Mouse (Mus musculus): Measurements from ENCODE around the gene Kcnq5.
A peak's percentile ranks its signal among the peaks of the same experiment; 100 is the strongest.
"Not testable (repeated sequence)": the region's sequence is repeated elsewhere in the genome, so short reads cannot be mapped to it uniquely, and the experiment has no call there.

Gene Kcnq5

DNA sequence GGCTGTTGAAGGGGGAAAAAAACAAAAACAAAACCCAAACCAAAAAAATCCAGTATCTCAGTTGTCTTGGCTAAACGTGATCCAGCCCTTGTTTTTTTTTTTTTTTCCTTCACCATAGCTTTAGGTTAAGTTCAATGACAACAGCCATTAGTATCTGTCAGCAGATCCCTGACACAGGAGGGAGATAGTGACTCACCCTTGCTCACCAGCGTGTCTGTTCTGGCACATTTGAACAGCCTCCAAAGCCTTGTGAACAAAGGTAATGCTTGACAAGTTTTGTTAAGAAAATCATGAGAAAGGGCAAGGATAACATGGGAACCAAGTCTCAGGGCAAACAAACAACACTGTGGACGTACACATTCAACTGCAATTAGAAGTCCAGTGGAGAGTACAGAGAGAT, 123.2 kb downstream of the Kcnq5 start:
- DNase-seq (ENCODE audit: low read depth, low spot score) = no peak

DNA sequence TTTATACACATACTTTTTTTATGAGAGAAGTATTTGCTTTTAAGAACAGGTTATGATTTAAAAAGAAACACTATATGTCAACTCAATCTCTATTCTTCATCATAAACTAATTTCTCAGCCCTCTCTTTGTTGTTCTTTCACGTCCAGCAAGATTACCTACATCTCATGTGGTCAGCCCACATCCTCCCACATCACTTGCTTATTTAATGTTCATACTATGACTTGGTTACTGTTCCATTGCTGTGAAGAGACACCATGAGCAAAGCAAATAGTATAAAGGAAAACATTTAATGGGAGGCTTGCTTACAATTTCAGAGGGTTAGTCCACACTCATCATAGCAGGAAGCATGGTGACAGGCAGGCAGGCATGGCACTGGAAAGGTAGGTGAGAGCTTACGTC, 124.4 kb downstream of the Kcnq5 start:
- no peak for DNase-seq (ENCODE audit: low read depth, low spot score)

DNA sequence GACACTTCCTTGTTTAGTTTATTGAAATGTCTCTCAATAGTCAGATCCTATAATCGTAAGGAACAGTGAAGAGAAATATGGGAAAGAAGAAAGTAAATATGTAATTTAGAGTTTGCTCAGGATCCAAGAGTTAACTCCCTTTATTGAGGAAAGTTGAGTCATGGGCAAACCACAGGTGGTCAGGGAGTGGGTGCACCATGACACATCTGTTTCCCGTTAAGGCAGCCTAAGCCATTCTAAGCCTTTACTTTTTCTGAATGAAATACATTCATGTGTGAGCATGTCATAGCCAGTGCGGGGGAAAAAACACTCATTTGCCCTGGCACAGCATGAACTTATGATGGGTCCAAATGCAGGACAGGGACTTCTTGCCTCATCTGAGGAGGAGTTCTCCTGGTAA, 125.4 kb downstream of the Kcnq5 start:
- DNase-seq (ENCODE audit: low read depth, low spot score) = peak; percentile 11

DNA sequence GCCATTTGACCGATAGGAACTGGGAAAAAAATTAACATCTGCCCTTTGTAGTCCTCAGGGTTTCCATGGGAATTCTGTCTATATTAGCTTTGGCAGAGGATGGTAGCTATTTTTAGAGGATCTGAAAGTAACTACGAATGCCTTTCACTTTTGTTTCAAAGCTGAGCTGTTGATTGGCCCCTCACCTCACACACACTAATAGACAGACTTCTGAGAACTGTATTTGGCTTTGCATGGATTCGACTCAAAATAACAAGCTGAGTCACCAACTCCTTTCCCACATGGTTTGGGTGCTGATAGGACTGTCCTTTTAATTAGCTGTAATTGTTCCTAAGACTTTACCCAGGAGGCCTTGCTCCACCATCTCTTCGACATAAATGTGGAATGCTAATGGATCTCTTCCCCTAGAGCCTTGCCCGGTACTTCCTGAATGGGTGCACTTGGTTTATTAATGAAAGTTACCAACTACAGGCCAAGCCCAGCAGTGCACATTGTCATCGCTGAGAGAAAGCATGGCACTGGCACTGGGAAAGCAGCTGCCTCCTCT, 131.8 kb downstream of the Kcnq5 start:
- no peak for DNase-seq (ENCODE audit: low read depth, low spot score)

DNA sequence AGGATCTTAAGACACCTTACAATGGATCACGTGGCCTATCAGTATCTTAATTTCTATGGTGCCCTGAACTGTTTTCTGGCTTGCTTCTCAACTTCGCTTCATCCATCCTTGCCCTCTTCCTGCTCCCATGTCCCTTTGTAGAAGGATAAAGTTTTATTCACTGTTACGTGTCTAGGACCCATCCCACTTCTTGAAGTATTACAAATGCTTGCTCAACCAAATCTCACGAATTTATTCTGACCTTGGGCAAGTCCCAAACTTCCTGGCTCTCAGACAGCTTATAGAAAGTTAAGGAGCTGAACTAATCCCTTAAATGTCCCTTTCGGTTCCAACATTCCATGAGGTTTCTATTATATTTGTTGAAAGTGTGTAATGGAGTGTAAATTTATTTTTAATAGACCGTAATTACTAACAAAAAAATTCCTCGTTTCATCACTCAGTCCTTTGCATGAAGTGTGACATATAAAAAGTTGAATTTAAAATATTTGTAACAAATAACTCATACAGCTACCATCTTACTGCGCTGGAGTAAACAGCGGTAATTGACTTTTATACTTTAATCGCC, 141.6 kb downstream of the Kcnq5 start:
- DNase-seq (ENCODE audit: low read depth, low spot score) = no peak

DNA sequence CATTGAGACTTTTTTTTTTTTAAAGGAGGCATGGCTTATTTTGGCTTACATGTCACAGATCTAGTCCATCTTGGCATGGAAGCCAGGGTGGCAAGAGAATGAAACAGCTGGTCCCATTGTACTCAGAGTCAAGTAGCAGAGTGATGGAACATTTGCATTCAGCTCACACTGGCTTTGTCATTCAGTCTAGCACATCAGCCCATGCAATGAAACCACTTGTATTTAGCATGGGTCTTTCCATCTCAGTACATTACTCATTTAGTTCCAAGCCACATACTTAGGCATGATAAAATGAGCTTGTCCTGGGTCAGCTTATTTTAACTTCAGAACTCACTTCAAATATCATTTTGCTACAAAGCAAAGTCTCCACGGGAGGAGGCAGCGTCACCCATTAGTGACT, 156.7 kb downstream of the Kcnq5 start:
- no peak for DNase-seq (ENCODE audit: low read depth, low spot score)

DNA sequence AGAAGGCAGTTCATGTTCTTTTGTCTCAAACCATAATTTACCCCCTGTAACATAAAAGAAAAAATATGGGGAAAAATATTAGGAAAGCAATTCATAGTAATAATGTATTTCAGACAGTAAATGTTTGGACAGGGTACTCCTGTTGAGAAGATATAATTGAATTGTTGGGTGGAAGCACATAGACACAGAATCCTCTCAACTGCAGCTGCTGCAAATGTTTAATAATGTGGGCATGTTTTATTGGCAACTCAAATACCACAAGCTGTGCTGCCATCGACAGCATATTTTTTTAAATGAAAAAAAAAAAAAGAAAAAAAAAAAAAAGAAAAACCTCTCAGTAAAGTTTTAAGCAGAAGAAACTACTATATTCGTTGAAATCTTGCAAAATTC, 157.3 kb downstream of the Kcnq5 start:
- no peak for DNase-seq (ENCODE audit: low read depth, low spot score)

DNA sequence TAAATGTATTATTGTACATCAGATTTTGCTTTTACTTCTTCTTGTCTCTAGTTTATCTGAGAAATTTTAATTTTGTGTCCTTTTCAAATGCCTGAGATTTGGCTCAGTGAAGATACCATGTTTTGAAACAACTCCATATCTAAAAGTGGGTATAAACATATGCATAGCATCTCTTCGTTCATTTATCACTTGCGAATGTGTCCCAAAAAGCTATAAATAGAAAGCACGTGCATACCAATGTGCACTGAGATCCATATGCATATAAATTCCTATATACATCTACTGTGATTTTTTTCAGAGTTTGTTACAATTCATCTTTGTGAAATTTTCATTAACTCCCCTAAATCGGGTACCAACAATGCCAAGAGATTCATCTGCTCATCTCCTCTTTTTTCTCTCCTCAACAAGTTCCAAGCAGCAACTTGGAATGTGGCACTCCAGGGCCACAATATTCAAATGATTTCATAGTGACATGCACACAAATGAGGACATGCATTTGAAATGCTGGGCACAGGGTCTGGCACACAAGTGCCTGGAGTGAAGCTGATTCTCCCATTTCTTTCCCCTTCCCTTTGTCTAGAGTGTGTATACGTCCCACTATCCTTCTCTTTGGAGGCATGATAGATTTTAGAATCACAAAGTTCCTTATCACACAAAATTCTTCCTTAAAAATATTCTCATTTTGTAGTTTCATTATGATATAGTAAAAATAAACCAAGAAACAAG, 157.8 kb downstream of the Kcnq5 start:
- no peak for DNase-seq (ENCODE audit: low read depth, low spot score)

DNA sequence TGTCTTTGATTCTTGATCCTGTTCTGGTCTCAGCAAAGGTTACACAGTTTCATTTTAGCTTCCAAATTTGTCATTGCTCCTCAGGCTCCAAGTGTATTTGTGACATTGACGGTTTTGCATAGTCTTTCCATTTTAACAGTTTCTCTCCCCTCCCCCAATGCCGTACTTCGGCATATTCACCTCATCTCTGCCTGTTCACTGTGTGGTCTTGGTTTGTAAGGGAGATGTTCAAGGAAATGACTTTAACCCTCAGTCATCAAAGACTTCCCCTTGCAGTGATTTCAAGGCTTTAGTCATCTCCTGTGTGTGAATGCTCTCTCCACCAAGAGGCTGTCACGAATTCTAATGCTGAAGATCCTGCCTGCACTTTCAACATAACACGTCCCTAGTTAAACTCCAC, 181.0 kb downstream of the Kcnq5 start:
- no peak for DNase-seq (ENCODE audit: low read depth, low spot score)

DNA sequence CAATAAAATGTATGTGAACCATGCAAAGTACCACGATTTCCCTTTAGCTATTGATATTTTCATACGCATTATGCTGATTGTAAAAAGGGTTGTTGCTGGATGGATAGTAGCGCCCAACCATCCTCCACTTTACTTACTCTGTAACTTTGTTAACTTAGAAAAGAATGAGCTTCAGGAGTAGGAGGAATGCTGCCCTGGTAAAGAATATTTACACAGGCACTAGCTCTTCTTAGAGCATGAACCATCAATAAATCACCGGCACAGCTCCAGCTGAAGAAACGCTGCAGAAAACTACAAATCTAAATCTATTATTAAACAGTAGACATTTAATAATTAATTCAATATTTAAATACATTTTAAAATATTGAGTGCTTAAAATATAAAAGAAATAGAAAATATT, 184.2 kb downstream of the Kcnq5 start:
- DNase-seq (ENCODE audit: low read depth, low spot score) = no peak

DNA sequence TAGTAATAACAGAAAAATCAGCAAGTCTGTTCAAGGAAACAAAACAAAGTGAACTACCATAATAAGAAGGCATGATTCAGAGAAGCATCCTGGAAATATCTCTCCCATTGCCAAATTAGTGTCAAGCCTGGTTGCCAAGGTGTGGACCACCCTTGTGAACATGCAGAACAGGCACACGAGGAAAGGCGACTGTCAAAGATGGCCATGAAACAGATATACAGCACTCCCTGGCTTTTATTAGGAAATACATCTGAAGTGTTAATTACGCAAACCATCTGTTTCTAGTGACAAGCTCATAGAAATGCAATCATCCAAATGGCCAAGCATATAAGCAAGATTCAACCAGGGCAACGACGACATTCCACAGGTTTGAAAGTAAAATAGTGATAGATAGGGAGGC, 187.8 kb downstream of the Kcnq5 start:
- no peak for DNase-seq (ENCODE audit: low read depth, low spot score)

DNA sequence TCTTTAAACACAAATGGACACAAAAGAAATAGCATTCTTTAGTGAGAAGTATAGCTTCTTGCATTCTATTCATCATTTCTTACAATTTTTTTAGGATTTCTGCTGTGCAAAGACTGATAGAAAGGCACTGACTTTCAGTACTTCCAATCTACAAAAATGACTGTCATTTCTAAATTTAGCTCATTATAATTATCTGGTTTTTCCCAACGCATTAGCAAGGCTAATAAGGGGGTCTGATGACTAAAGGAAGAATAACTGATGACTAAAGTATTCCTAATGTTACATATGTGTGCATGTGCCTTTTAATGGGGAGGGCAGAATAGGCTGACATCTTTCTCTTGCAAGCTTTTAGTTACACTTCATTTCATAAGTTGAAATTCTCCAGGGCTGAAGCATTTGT, 191.2 kb downstream of the Kcnq5 start:
- no peak for DNase-seq (ENCODE audit: low read depth, low spot score)

DNA sequence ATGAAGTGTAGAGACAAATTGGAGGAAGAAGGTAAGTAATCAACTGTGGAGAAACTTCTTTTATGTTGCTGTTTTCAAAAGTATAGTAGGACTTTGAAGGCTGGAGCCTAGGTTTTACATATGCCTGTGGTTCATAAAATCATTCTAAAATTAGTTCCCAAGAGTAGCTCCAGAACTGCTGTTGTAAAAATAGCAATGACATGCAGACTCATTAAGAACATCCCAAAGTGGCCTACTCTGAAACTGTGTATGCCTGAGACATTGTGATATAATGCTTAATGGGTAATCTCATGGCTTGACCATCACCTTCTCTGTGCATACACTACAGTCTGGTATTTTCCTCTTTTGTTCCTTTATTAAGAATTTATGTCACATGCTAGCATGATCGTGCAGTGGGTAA, 212.4 kb downstream of the Kcnq5 start:
- no peak for DNase-seq (ENCODE audit: low read depth, low spot score)

DNA sequence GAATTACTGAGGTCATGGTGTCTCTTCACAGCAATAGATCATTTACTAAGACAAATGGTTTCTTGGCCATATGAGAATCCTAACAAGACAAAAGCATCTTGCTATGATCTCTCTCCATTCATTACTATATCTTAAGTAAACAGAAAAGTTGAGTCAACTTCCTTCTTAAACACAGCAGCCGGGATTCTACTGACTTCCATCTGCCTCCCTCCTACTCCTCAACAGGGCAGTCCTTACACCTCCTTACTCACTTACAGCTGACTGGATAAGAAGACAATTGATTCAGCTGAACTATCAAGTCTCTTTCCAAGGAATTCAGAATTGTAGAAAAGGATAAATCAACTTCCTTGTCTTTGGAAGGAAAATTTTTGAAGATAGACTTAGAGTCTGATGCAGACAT, 232.6 kb downstream of the Kcnq5 start:
- no peak for DNase-seq (ENCODE audit: low read depth, low spot score)

DNA sequence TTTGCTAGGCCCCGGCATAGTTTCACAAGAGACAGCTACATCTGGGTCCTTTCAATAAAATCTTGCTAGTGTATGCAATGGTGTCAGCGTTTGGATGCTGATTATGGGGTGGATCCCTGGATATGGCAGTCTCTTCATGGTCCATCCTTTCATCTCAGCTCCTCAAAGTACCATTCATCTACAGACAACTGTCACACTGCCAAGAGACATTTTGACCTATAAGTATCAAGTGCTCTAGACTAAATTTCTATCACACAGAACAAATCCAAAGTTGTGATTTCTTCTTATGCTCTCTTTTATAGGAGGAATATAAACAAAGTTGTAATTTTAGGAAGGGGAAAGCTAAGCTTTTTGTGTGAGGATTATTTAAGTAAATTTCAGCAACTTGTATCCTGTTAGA, 238.5 kb downstream of the Kcnq5 start:
- not testable (repeated sequence) for DNase-seq (ENCODE audit: low read depth, low spot score)

DNA sequence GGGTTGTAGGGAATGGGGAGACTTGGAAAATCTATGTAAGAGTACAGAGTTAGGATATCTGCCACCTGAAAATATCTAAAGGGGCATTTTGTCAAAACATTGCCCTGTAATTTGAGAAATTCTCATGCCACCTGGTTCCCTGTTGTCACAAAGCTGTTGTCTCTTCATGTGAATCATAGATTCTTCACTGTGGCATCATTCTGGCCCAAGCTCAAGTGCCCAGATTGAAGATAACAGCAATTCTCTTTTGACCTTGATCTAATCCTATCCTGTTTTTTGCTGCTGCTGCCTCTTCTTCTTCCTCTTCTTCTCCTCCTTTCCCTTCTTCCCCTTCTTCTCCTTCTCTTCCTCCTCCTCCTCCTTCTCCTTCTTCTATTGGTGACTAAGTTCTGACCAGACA, 240.5 kb downstream of the Kcnq5 start:
- DNase-seq (ENCODE audit: low read depth, low spot score) = no peak

DNA sequence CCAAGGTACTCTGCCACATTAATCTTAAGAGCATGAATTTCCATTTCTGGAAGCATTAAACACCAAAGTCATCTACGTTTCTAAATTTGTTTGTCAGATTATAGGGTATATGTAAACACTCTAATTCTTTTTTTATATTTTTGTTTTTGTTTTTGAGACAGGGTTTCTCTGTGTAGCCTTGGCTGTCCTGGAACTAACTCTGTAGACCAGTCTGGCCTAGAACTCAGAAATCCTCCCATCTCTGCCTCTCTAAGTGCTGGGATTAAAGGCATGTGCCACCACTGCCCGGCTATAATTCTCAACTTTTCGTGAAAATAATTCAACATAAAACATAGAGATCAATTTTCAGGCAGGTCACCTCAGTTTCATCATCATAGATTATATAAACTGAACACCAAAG, 246.9 kb downstream of the Kcnq5 start:
- DNase-seq (ENCODE audit: low read depth, low spot score) = no peak

DNA sequence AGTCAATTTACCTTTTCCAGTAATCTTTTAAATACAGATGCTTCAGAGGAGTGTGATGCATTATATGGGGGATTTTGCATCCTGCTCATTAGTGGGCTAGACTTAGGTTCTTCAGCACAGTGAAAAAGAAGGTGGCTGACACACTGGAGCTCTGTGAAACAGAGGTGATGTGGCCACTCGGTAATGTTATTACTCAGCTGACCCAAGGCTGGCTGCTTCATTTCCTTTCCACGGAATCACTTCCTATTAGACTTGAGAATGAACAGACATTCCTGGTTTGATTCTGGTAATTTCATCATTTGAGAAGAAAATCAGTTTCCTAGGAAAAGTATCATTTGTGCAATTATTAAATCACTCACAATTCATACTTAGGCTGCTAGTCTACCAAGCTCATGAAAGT, 249.0 kb downstream of the Kcnq5 start:
- DNase-seq (ENCODE audit: low read depth, low spot score) = no peak

DNA sequence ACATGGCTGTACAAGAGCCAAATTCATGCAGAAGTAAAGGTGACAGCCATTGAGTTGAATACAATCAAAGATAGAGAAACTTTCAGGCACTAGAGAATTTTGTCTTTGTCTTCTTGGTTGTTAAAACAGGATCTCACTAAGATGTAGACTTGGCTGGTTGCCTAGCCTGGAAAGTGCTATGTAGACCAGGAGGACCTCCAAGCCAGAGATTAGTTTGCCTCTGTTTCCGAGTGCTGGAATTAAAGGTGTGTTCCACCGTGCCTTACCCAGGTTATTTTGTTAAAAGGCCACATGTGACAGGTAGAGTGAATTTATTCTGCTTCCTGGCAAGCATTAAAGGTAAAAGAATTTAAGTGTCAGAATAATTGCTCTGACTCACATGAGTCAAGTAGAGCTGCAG, 271.3 kb downstream of the Kcnq5 start:
- no peak for DNase-seq (ENCODE audit: low read depth, low spot score)

DNA sequence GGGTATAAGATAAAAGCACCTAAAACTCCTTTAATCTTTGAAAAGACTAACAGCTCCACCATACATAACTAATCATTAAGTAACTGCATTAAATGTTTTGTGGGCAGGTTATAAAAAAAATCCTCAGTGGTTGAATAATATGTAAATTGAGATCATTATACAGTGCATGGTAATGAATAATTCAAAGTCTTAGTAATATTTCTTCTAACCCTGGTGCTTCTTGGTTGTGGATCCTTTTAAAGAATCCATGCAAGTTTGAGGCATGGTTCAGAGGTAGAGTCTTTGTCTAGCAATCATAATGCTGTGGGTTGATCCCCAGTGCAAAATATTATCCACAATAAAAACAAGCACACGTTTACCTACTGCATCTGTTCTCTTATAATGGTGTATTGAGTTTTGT, 272.8 kb downstream of the Kcnq5 start:
- no peak for DNase-seq (ENCODE audit: low read depth, low spot score)

DNA sequence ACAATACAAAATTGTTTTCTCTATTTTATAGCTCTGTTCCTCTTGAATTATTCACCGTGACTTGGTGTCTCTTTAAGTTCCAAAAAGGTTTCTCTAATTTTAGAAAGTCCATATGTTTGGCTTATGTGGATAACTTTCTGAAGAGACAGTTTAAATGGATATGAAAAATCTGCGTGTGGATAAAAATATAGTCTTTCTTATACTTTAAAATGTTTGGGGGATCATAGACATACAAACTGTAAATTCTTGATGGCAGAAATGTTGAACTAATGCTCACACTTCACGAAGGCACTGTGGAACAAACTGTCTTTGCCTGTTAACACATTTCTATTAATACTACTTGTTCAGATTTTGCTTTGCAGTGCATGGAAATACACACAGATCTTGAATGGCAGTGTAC, 277.3 kb downstream of the Kcnq5 start:
- no peak for DNase-seq (ENCODE audit: low read depth, low spot score)

DNA sequence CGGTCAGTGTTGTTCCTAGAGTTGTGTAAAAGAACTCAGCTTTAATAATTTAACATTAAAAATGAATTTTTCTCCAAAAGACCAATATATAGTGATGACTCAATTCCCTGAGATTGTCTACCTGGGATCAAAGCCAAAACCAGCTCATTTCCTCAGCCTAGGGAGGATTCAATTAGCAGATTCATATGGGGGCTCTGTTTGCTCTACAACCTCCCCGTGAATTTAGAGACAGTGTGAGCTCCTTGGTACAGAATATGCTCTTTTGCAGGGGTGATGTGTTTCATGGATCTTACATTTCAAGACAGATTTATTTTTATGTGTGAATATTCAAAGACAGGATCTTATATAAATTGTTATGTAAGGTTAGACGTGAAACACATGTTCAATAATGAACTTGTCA, 284.9 kb downstream of the Kcnq5 start:
- DNase-seq (ENCODE audit: low read depth, low spot score) = no peak

DNA sequence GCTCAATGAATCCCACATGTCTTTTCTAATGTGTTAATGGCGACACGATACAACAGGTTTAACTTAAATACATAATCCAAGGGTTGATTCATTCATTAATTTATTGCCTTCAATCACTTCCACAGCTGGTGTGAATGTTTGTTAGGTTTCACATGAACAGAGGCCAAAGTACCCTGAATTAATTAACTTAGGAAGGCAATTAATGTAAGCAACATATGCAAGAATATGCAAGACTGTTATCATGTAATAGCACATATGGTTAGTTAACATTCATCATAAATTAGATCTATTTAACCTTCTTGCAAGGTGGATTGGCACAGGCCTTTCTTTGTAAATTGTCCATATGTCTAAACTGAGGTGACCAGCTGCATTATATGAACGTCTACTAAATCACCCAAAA, 300.9 kb downstream of the Kcnq5 start:
- no peak for DNase-seq (ENCODE audit: low read depth, low spot score)

DNA sequence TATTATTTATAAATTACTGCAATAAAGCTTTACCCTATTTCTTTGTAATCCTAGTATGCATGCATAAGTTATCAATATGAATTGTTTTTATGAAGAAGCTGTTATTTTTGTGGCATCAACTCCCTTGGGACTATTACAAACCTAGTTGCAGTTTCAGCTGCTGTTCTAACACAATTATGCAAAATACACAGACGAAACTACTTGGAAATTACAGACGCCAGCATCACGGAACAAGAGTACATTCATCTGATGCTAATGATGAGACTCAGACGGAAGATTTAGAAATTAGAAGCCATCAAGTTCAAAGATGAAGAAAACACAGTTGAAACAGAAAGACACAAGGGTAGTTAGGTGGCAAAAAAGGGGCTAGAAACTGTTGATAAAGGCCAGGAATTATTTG, 310.9 kb downstream of the Kcnq5 start:
- DNase-seq (ENCODE audit: low read depth, low spot score) = no peak

All from 3T3-L1 (cell line).